Comparison of ENCODE assay signal across 8 mouse cellular contexts in the genomic region with DNA sequence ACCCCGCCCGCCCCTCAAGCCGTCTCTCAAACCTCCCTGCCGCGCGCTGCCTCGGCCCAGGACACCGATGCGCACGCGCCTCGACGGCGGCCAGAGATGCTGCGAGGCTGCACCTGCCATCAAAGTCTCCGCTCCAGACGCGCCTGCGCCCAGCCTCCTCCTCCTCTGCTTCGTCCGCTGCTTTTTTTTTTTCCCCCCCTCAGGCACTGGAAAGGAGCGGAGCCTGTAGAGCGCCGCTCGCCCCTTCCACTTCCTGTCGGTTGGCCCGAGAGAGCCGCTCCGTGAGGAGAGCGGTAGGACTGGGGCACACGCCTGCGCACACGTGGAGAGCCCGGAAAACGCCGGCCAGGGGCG. TPM values are rescaled to one million over a fixed set of nuclear protein-coding genes. Genes with fewer than 3 reads are reported as not detected.
DNase-seq lines count a peak whose midpoint lies in the region; ATAC-seq and TF ChIP-seq lines count a peak whose summit lies in the region.

No protein-coding gene starts in this region.

- H3K9ac ChIP-seq in intestine, embryonic 16.5 days (ENCODE audit: low read depth, low read length), result peak overlapping the region; percentile 37; the same call in 1 of the 2 replicates
- H3K9ac ChIP-seq in liver, postnatal 0 days (replicated peaks), result no peak overlapping the region

- H3K27ac ChIP-seq in intestine, embryonic 16.5 days (ENCODE audit: low read length), result no peak overlapping the region
- no peak overlapping the region for H3K27ac ChIP-seq in liver, postnatal 0 days (ENCODE audit: low read depth)

- peak overlapping the region; percentile 59 for H3K4me3 ChIP-seq in intestine, embryonic 16.5 days (ENCODE audit: low read length)
- H3K4me3 ChIP-seq in liver, postnatal 0 days (ENCODE audit: low read depth, low read length), result peak overlapping the region; percentile 49

- H3K9me3 ChIP-seq in intestine, embryonic 16.5 days (ENCODE audit: control insufficient read depth, low read length), result no peaks in the 10 kb centered on the region
- no peaks in the 10 kb centered on the region for H3K9me3 ChIP-seq in liver, postnatal 0 days (ENCODE audit: low read length)

- peaks cover 22% of the 10 kb centered on the region for H3K27me3 ChIP-seq in intestine, embryonic 16.5 days (replicated peaks; ENCODE audit: control insufficient read depth, insufficient read depth, low read length)
- peaks cover 27% of the 10 kb centered on the region for H3K27me3 ChIP-seq in liver, postnatal 0 days (ENCODE audit: insufficient read depth, low read length)

- under 1% methylated on average over 31 of the region's 37 CpGs for WGBS in intestine, embryonic 16.5 days
- 1% methylated on average over 20 of the region's 37 CpGs for WGBS in liver, postnatal 0 days (ENCODE audit: insufficient replicate concordance)

- H3K4me2 ChIP-seq in intestine, embryonic 16.5 days (ENCODE audit: low read depth, low read length), result peak overlapping the region; percentile 94
- peak overlapping the region; percentile 69 for H3K4me2 ChIP-seq in liver, postnatal 0 days (ENCODE audit: low read depth, low read length)

- no peak for TF ChIP-seq CTCF in liver, postnatal 0 days (IDR thresholded peaks at IDR 0.05; ENCODE audit: low read depth)

- peak; percentile 68 for ATAC-seq in intestine, embryonic 16.5 days
- peak; percentile 46 for ATAC-seq in liver, postnatal 0 days

- no peak for TF ChIP-seq EP300 in liver, postnatal 0 days (IDR thresholded peaks at IDR 0.05; ENCODE audit: low read depth)

- peak; percentile 3 for DNase-seq in cerebellum, adult 11-12 months
- DNase-seq in cerebellum, postnatal 14 days, result no peak
- peak; percentile 56 to 65 for DNase-seq in thymus, adult 18-20 months
- no peak for DNase-seq in thymus, postnatal 0 days (ENCODE audit: low spot score)
- peak; percentile 15 for DNase-seq in liver, postnatal 0 days
- DNase-seq in telencephalon, adult 2 months (ENCODE audit: low read depth, low spot score), result peak; percentile 31
- DNase-seq in spleen, adult 12 weeks (ENCODE audit: low spot score), result no peak

- peaks cover 11% of the 10 kb centered on the region for H3K4me1 ChIP-seq in intestine, embryonic 16.5 days (ENCODE audit: control insufficient read depth, insufficient read depth, low read length)
- peaks cover 7% of the 10 kb centered on the region for H3K4me1 ChIP-seq in liver, postnatal 0 days (ENCODE audit: insufficient read depth)

- no peaks in the 10 kb centered on the region for H3K36me3 ChIP-seq in intestine, embryonic 16.5 days (ENCODE audit: control insufficient read depth, insufficient read depth, low read length)
- H3K36me3 ChIP-seq in liver, postnatal 0 days (replicated peaks; ENCODE audit: insufficient read depth, low read length), result no peaks in the 10 kb centered on the region

RNA-seq across cellular contexts. Expression of gene Ugt8a, which starts 0.3 kb away (rescaled TPM):
- 0.08 and 0.13 TPM in 2 replicates for polyA plus RNA-seq in thymus, postnatal 0 days (2015; fragmentation: Nextera tagmentation; extraction: Ambion mirVana)
- polyA plus RNA-seq in intestine, embryonic 16.5 days (2015; fragmentation: Nextera tagmentation; extraction: Ambion mirVana), result 0.91 and 1.0 TPM in 2 replicates
- 0.31 and 0.39 TPM in 2 replicates for polyA plus RNA-seq in liver, postnatal 0 days (2015; fragmentation: Nextera tagmentation; extraction: Ambion mirVana)

Comparison
In these comparisons a context has a peak if more than half of its experiments do, and no peak if none do; other contexts are left out.
1. DNase-seq: peak in cerebellum, adult 11-12 months (single experiment), thymus, adult 18-20 months (2 of 2), liver, postnatal 0 days (single experiment) and telencephalon, adult 2 months (single experiment); none in cerebellum, postnatal 14 days (0 of 2), thymus, postnatal 0 days (single experiment) and spleen, adult 12 weeks (single experiment).